Comparison of ENCODE assay signal across 8 mouse cellular contexts in genomic region chr2:143545299-143545751, GRCm38 (mm10). TPM values are rescaled to one million over a fixed set of nuclear protein-coding genes. Genes with fewer than 3 reads are reported as not detected.
DNase-seq lines count a peak whose midpoint lies in the region; ATAC-seq lines count a peak whose summit lies in the region.

No protein-coding gene starts in this region.

- no peaks in the 10 kb centered on the region; the same call in 1 of the 2 replicates for H3K4me1 ChIP-seq in hindbrain, embryonic 11.5 days (replicated peaks; ENCODE audit: control insufficient read depth, insufficient read depth, low read length)
- H3K4me1 ChIP-seq in liver, embryonic 13.5 days (replicated peaks): no peaks in the 10 kb centered on the region
- peaks cover 6% of the 10 kb centered on the region; the same call in 1 of the 2 replicates for H3K4me1 ChIP-seq in stomach, embryonic 14.5 days (ENCODE audit: control insufficient read depth, insufficient read depth, low read length)

- peak overlapping the region; percentile 50 for H3K4me3 ChIP-seq in hindbrain, embryonic 11.5 days (ENCODE audit: low read depth, low read length)
- H3K4me3 ChIP-seq in liver, embryonic 13.5 days (replicated peaks): peak overlapping the region; percentile 35
- peak overlapping the region; percentile 38 for H3K4me3 ChIP-seq in stomach, embryonic 14.5 days (ENCODE audit: low read depth, low read length)

- no peaks in the 10 kb centered on the region for H3K9me3 ChIP-seq in hindbrain, embryonic 11.5 days (ENCODE audit: control insufficient read depth, low read length)
- no peaks in the 10 kb centered on the region for H3K9me3 ChIP-seq in liver, embryonic 13.5 days (replicated peaks)
- H3K9me3 ChIP-seq in stomach, embryonic 14.5 days (ENCODE audit: control insufficient read depth, low read depth, low read length): no peaks in the 10 kb centered on the region

- peak; percentile 2 to 20 for DNase-seq in kidney, postnatal 4 days
- no peak for DNase-seq in kidney, adult 8-10 months
- DNase-seq in cerebellum, postnatal 25 days: peak; percentile 63 to 68
- DNase-seq in hindbrain, embryonic 11.5 days (ENCODE audit: low spot score): peak; percentile 55
- DNase-seq in liver, embryonic 13.5 days: no peak
- DNase-seq in urinary bladder, adult 2 months (ENCODE audit: low spot score): no peak
- no peak for DNase-seq in lung, postnatal 14 days

- WGBS in hindbrain, embryonic 11.5 days: under 1% methylated on average over 7 of the region's 7 CpGs
- 1% methylated on average over 7 of the region's 7 CpGs for WGBS in liver, embryonic 13.5 days (ENCODE audit: insufficient replicate concordance)
- under 1% methylated on average over 7 of the region's 7 CpGs for WGBS in stomach, embryonic 14.5 days

- no peaks in the 10 kb centered on the region for H3K36me3 ChIP-seq in hindbrain, embryonic 11.5 days (ENCODE audit: control insufficient read depth, insufficient read depth, low read length)
- H3K36me3 ChIP-seq in liver, embryonic 13.5 days: no peaks in the 10 kb centered on the region
- no peaks in the 10 kb centered on the region for H3K36me3 ChIP-seq in stomach, embryonic 14.5 days (ENCODE audit: control insufficient read depth, insufficient read depth, low read length)

- peaks cover 20% of the 10 kb centered on the region for H3K27me3 ChIP-seq in hindbrain, embryonic 11.5 days (ENCODE audit: control insufficient read depth, insufficient read depth, low read length)
- peaks cover 54% of the 10 kb centered on the region for H3K27me3 ChIP-seq in liver, embryonic 13.5 days
- peaks cover 17% of the 10 kb centered on the region for H3K27me3 ChIP-seq in stomach, embryonic 14.5 days (ENCODE audit: control insufficient read depth, insufficient read depth, low read length)

- peak overlapping the region; percentile 72 for H3K4me2 ChIP-seq in hindbrain, embryonic 11.5 days (replicated peaks; ENCODE audit: low read depth, low read length)
- peak overlapping the region; percentile 53 for H3K4me2 ChIP-seq in liver, embryonic 13.5 days
- peak overlapping the region; percentile 75 for H3K4me2 ChIP-seq in stomach, embryonic 14.5 days (replicated peaks; ENCODE audit: low read depth, low read length)

- H3K9ac ChIP-seq in hindbrain, embryonic 11.5 days (ENCODE audit: low read depth, low read length): peak overlapping the region; percentile 54
- no peak overlapping the region for H3K9ac ChIP-seq in liver, embryonic 13.5 days
- H3K9ac ChIP-seq in stomach, embryonic 14.5 days (replicated peaks; ENCODE audit: low read depth, low read length): no peak overlapping the region

- peak overlapping the region; percentile 76 for H3K27ac ChIP-seq in hindbrain, embryonic 11.5 days (ENCODE audit: low read depth, low read length)
- no peak overlapping the region for H3K27ac ChIP-seq in liver, embryonic 13.5 days
- no peak overlapping the region for H3K27ac ChIP-seq in stomach, embryonic 14.5 days (ENCODE audit: low read length)

- peak; percentile 59 for ATAC-seq in hindbrain, embryonic 11.5 days (ENCODE audit: low FRiP score)
- no peak for ATAC-seq in liver, embryonic 13.5 days (ENCODE audit: low read depth)
- peak; percentile 5; the same call in 1 of the 2 replicates for ATAC-seq in stomach, embryonic 14.5 days (ENCODE audit: insufficient number of reproducible peaks, insufficient read depth, low FRiP score, low read depth)

RNA-seq across cellular contexts. Expression of gene Pcsk2, which starts 0.6 kb away (rescaled TPM):
- polyA plus RNA-seq in hindbrain, embryonic 11.5 days (2014; fragmentation: Nextera tagmentation; extraction: Ambion mirVana): 4.5 and 5.3 TPM in 2 replicates
- polyA plus RNA-seq in liver, embryonic 13.5 days (2015; fragmentation: Nextera tagmentation; extraction: Ambion mirVana): 0.03 and 0.06 TPM in 2 replicates
- polyA plus RNA-seq in stomach, embryonic 14.5 days (2014; fragmentation: Nextera tagmentation; extraction: Ambion mirVana): 1.1 and 1.2 TPM in 2 replicates
- polyA plus RNA-seq in urinary bladder, adult 2 months (2012; rRNA removed): 0.10 and 0.17 TPM in 2 replicates

Comparison
In these comparisons a context has a peak if more than half of its experiments do, and no peak if none do; other contexts are left out.
1. DNase-seq: peak in kidney, postnatal 4 days (2 of 2), cerebellum, postnatal 25 days (2 of 2) and hindbrain, embryonic 11.5 days (single experiment); none in kidney, adult 8-10 months (0 of 2), liver, embryonic 13.5 days (single experiment), urinary bladder, adult 2 months (single experiment) and lung, postnatal 14 days (single experiment).
2. Peak in every context shown above with its lines, with median percentiles within 50 percentile points of each other: H3K4me2 ChIP-seq and H3K4me3 ChIP-seq.